Mouse (Mus musculus) splenic B cell, adult 2 months (primary cell): Measurements from ENCODE around the gene Aldh3b3.

Experiments used
- DNase-seq: peaks from one replicate; pipeline ENCODE4 v3.0.0-alpha.2; 2011; ENCODE audit warnings: low read depth, low spot score
- H3K27me3 ChIP-seq: 2 replicates; pipeline ENCODE4 v1.6.1; 2012; ENCODE audit warnings: mild to moderate bottlenecking, low read length, moderate library complexity, mixed read lengths; ENCODE audit not compliant: control insufficient read depth, poor library complexity, insufficient read depth, severe bottlenecking
- H3K36me3 ChIP-seq: 2 replicates; pipeline ENCODE4 v1.6.1; 2012; ENCODE audit warnings: mild to moderate bottlenecking, low read length, moderate library complexity, mixed read lengths; ENCODE audit not compliant: control insufficient read depth, poor library complexity, insufficient read depth, severe bottlenecking

Aldh3b3 gene

DNA sequence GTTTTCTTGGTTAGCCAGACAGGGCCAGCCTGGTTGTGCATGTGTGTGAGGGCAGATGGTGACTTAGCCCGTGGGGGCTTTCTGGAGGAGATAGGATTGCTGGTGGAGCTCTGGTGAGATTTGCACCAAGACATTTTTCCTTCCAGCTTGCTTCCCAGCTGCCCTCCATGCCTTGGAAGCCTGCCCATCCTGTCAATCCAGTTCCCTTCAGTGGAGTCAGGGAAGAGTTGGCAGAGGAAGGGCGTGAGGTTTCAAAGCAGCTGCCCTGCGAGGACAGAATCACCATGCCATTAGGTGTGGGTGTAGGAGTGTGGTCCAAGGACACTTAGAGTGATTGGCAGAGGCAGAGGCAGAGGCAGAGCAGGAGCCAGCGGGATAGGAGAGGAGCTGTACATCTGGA, at the start of gene Aldh3b3:
TSS of gene Aldh3b3 (plus strand) at position 176 of the 400 bp plus-strand sequence.
- Histone ChIP-seq H3K27me3 (no peaks in the 10 kb centered on the region), H3K36me3 (no peaks in the 10 kb centered on the region)
- no peak for DNase-seq

DNA sequence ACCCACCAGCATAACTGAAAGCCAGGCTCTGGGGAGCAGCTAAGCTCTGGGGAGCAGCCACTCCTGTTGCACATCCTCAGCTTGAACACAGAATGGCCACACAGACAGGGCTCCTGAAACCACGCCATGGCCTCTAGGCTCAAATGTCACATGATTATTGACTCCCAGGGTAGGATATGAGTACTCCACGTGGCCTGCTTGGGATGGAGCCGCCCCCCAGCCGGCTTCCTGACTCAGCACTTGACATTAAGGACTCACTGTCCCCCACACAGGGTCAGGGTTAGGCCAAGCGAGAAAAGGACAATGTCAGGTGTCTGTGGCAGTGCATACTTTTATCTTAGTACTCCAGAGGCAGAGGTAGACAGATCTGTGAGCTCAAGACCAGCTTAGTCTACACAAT, 48.2 kb upstream of the Aldh3b3 start:
- no peak for DNase-seq
- no peaks in the 10 kb centered on the region for H3K27me3 ChIP-seq
- H3K36me3 ChIP-seq = peaks cover 13% of the 10 kb centered on the region; the same call in 1 of the 2 replicates

DNA sequence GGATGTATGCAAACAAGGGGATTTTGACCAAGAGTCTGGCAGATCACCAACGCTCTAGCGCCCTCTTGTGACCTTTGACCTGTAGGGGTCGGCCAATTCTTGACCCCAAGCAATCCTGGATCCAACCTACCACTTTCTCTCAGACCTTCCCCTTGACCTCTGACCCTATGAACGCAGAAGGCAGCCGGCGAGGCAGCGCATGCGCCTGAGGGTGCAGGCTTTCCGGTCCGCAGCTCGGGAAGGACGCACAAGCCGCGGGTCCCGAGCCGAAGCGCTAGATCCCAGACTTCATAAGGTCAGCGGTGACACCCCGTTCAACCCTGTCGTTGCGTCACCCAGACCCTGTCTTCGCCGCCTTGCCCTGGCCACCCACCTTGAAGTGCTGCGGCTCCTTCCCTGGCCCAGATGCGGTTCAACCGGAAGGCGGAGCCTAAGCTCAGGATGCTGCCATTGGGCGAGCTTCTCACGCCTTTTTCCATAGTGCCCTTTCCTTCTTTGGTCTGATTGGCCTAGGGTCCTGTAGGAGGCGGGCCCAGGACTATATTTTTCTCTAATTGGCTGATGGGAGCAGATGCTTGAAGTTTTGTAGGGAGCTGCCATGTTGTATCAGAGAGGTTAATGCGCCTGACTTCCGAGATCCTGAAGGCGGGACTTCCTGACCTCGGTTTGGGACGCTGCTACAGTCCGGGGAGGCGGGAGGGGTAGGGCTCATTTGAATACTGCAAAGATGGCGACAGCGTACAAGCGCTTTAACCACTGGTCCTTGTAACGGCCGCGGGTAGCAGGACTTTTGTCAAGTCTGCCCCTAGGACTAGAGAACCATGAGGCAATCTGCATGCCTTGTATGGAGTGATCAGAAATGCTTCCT, 45.9 kb upstream of the Aldh3b3 start, which contains the start of gene Ndufs8:
TSS of gene Ndufs8 (minus strand) at position 438 of the 868 bp plus-strand sequence.
- Histone ChIP-seq H3K27me3 (no peaks in the 10 kb centered on the region), H3K36me3 (peaks cover 13% of the 10 kb centered on the region; the same call in 1 of the 2 replicates)
- DNase-seq = peak; percentile 97

DNA sequence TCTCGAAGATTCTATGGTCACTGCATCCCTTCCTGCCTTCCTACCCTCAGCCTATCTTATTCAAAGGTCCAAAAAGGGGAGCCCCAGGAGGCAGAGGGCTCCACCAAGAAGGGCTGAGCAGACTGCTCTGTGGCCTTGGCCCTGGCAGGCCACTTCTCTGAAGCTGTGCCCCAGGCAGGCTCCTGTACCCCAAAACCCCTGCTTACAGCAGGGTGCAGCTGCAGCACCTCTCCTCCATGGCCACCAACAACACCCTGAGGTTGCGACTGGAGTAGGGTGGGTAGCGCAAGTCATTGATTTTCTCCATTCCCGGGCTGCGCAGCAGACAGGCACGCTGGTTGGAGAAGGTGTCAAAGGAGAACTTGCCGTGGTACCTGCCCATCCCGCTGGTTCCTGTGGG, 44.8 kb upstream of the Aldh3b3 start:
- H3K27me3 ChIP-seq = no peaks in the 10 kb centered on the region
- no peak for DNase-seq
- H3K36me3 ChIP-seq = peaks cover 13% of the 10 kb centered on the region; the same call in 1 of the 2 replicates

DNA sequence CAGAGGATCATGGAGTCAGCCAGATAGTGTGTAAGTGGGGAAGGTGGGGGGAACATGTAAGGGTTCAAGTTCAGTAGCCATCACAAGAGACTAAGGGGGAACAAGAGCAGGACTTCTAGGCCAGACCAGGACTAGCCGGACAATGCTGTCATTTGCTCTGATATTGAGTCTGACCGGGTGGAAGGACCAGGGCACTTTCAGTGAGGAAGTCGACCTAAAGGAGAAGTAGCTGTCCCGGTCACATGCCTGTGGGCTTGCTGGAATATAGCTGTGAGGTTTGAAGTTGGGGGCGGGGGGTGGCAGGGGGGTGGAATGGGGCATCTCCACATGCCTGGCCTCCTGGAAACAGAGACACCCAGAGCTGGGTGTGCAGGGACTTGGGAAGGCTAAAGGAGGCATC, 43.9 kb upstream of the Aldh3b3 start:
- Histone ChIP-seq H3K36me3 (peaks cover 10% of the 10 kb centered on the region; the same call in 1 of the 2 replicates), H3K27me3 (no peaks in the 10 kb centered on the region)
- no peak for DNase-seq

DNA sequence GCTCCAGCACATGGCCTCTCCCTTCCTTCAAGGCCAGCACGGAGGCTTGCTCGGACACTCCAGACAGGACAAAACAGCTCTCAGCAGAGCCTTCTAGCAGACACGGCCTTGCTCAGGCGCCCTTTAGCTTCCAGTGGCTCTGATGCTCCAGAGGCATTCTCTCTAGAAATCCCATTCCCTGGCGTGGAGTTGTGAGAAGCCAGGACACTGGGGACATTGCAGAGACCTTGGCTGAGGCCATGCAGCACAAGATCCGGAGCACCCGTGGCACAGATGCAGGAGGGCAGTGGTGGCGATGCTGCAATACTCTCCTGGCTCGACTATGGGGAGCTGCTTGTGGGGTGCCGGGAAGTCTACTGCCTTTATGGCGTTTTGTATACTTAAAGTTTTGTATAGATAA, 41.7 kb upstream of the Aldh3b3 start:
- no peaks in the 10 kb centered on the region for H3K27me3 ChIP-seq
- DNase-seq = no peak
- H3K36me3 ChIP-seq = no peaks in the 10 kb centered on the region

DNA sequence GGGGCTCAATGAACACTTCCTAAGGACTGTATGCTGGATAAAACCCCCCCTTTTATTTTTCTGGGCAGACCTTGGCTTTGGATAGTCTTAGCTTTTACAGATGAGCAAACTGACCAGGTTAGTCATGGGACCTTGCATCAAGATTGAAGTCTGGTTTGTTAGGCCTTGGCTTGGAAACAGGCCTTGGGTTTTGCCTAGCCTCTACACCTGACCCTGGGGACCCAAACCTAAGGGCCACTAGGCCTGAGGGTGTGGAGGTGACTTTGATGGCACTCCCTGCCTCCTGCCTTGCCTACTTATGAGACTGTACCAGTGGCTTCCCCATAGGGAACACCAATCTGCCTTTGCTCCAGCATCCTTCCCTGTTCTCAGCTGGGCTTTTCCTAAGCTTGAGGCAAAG, 38.5 kb upstream of the Aldh3b3 start:
- Histone ChIP-seq H3K27me3 (no peaks in the 10 kb centered on the region), H3K36me3 (no peaks in the 10 kb centered on the region)
- DNase-seq = no peak

DNA sequence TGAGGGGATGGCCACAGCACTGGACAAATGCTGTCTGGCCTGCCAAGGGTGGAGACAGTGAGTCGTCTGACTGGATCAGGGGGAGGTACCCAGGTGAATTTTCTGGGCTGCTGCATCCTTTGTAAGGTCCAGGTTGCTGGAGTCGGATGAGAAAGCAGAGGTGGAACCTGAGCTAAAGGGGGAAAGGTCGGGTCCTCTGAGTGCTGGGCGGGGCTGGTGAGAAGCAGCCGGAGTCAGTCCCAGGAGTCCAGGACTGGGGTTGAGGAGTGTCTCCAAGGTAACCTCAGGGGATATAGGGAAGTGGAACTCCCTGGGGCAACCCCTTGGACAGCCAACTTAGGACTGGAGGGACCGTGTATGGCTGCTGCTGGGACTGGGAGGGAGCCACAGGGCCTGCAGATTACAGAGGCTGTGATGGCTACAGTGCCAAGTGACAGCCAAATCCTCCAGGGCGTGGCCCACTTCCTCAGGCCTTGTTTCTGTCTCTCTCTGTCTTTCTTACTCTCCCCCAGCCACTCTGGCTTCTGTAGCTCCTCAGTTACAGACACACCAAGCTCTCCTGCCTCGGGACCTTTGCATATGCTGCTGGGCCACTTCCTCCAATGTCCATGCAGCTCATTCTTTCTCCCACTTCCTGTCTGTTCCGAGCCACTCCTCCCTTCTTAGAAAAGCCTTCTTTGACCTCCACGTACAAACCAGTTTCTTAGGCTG, 35.6 kb upstream of the Aldh3b3 start:
- peak; percentile 56 for DNase-seq
- H3K27me3 ChIP-seq = no peaks in the 10 kb centered on the region
- H3K36me3 ChIP-seq = no peaks in the 10 kb centered on the region

DNA sequence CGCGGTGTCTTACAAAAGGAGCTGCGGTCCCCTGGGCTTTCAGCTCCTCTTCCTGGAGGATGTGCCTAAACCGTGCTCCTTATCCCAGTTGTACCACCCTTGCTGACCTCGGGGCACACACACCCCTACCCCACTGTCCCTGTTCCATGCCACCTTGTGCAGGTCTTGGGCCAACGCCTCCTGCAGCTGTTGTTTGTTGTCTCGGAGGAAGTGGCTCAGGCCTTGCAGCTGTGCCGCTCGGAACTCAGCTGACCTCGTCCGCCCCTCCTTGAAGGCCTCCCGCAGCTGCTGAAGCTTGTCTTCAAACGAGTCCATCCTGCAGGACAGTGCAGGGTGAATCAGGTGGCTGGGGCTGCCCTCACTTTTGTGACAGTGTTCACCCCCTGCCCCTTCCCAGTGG, 34.9 kb upstream of the Aldh3b3 start:
- DNase-seq = peak; percentile 61
- no peaks in the 10 kb centered on the region for H3K36me3 ChIP-seq
- H3K27me3 ChIP-seq = no peaks in the 10 kb centered on the region

DNA sequence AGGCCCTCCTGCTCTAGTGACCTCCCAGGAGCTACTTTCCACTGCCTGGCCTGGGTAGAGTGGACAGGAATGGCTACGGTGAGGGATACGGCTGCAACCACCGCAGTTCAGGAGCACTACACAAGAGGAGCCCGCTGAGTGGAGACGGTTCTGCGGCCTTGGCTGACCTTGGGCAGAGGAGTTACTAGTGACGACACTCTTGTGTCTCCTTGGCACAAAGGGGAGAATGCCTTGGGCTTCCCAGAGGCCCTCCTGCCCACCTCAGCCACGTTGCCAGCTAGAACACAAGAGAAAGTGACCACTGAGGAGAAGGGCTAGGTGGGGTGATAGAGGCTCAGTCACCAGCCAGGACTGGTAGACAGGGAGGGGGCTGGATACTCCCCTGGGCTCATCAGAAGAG, 34.3 kb upstream of the Aldh3b3 start:
- Histone ChIP-seq H3K36me3 (no peaks in the 10 kb centered on the region), H3K27me3 (no peaks in the 10 kb centered on the region)
- no peak for DNase-seq

DNA sequence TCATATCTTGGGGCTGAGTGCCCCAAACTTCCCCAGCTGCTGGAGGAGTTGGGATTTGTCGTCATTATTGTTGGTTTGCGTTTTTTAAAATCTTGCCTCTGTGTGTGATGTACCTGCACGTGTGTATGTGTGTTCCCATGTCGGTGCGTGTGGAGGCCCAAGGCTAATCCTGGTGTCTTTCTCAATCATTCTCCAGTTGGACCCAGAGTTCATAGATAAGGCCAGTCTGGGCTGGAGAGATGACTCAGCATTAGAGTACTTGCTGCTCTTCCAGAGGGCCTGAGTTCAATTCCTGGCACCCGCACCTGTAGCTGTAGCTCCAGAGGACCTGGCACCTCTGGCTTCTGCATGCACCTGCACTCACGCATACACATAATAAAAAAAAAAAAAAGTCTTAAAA, 33.6 kb upstream of the Aldh3b3 start:
- DNase-seq = no peak

DNA sequence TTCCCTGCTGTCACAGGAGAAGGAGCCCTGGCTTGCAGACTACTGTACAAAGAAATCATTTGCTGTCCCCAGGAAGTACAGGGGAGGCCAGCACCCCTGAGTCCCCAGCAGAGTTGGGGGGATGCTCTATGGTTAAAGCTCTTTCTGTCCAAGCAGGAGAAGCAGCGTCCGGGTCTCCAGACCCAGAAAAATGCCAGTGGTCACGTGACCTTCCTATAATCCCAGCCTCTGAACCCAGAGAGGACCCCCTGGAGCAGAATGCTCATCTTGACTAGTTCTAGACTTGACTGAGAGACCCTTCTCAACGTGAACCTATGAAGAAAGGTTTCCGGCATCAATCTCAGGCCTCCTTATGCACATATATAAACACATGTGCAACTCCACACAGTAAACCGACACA, 32.6 kb upstream of the Aldh3b3 start:
- no peak for DNase-seq
- Histone ChIP-seq H3K27me3 (no peaks in the 10 kb centered on the region), H3K36me3 (no peaks in the 10 kb centered on the region)

More for the DNA sequence above, 33.6 kb upstream of the Aldh3b3 start:
- no peaks in the 10 kb centered on the region for H3K27me3 ChIP-seq
- H3K36me3 ChIP-seq = no peaks in the 10 kb centered on the region

DNA sequence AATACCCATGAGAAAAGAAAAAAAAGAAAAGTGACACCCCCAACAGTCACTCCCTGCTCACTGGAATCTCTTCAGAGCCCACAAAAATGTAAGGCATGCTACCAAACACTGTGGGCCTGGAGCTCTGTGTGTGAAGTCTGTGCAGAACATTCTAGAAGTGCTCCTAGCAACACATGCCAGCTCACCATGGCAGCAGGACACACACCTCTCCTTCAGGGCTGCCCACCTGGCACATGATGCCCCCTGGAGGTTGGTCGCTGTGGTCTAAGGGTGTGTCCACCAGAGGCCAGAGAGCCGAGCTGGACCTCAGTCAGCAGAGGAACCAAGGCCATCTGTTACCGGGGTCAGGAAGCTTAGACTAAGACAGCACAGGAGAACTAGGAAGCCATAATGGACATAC, 32.2 kb upstream of the Aldh3b3 start:
- DNase-seq = no peak
- Histone ChIP-seq H3K36me3 (no peaks in the 10 kb centered on the region), H3K27me3 (no peaks in the 10 kb centered on the region)

DNA sequence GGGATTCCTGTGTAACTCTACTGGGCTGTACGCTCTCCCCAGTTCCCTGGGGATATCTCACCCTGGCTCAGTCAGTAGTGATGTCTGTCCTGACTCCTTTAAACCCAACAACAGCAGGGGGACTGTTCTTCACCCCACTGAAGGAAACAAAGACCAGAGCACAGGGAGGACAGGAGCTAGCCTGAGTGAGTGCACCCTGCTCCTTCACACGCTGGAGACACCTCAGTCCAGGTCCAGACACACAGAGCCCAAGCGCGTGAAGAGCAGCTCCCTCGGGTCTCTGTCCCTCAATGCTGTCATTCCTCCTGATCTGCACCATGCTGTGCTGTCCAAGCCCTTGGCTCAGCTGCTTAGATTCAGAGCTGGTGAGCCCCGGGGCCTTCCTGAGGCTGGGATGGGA, 31.8 kb upstream of the Aldh3b3 start:
- Histone ChIP-seq H3K36me3 (no peaks in the 10 kb centered on the region), H3K27me3 (no peaks in the 10 kb centered on the region)
- no peak for DNase-seq

DNA sequence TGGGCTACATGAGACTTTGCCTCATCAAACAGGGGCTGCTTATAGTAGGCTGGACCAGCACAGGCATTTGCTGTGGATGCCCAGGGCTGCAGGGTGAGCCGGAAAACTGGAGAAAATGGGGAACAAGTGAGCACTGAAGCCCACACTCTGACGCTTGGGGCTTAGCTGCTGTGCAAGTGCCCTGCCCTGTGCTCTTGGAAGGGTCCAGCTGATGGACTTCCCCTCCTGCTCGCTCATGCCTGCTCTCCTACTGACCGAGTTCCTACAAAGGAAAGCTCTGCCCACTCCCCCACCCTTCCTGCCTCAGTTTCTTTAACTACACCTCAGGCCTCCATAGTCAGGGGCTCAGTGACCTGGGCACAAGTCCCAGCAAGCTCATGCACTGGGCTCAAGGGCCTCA, 30.5 kb upstream of the Aldh3b3 start:
- no peak for DNase-seq
- no peaks in the 10 kb centered on the region for H3K36me3 ChIP-seq
- no peaks in the 10 kb centered on the region for H3K27me3 ChIP-seq
